In the genomic region with DNA sequence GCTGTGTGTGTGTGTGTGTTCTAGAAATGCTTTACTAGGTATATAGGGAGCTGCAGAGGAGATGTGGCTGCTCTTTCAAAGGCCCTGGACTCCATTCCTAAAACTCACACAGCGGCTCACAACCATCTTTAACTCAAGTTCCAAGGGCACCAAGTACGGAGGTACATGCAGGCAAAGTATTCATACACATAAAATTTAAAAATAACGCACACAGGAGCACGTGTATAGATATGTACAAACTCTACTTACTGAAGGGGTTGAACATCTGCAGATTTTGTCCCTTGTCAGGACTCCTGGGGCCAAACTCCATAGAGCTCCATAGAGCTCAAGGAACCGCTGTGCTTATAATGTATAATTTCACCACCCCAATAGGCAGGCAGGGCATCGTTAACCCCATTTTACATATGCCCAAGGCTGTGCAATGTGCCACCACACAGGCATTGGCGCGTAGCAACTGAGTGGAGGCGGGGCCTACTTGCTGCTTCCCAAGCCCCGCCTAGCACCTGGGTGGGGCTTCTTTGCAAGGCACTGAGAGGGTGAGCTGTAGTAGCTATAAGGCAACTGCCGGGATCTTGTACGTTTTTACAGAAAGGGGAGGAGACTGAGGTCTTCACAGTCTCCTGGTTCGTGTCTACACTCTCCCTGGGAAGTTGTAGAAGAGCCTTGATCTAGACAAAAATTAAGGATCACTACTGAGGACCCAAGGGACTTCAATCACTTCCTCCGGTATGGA, we compare ENCODE assay signal across 8 mouse cellular contexts.
A peak's percentile ranks its signal among the peaks of the same experiment; 100 is the strongest.
DNase-seq lines count a peak whose midpoint lies in the region; ATAC-seq and TF ChIP-seq lines count a peak whose summit lies in the region.

No protein-coding gene starts in this region.

- H3K4me3 ChIP-seq in thymus, adult 2 months (ENCODE audit: control insufficient read depth, insufficient read depth, low read length): no peak overlapping the region
- no peak overlapping the region for H3K4me3 ChIP-seq in midbrain, embryonic 12.5 days

- DNase-seq in adrenal gland, adult 2 months: peak; percentile 47
- DNase-seq in adrenal gland, postnatal 4 days (ENCODE audit: low spot score in 2 of 2): no peak
- peak; percentile 18 to 37 for DNase-seq in thymus, postnatal 10 days (ENCODE audit: low spot score in 2 of 2)
- DNase-seq in thymus, adult 2 months: no peak
- DNase-seq in kidney, postnatal 4 days: peak; percentile 59 to 73
- no peak for DNase-seq in adipocyte (ENCODE audit: low spot score)

- peak overlapping the region; percentile 44; the same call in 1 of the 2 replicates for H3K4me2 ChIP-seq in midbrain, embryonic 12.5 days (replicated peaks)

- H3K4me1 ChIP-seq in thymus, adult 2 months (replicated peaks; ENCODE audit: control insufficient read depth, insufficient read depth, low read length): peaks cover 7% of the 10 kb centered on the region
- peaks cover 26% of the 10 kb centered on the region for H3K4me1 ChIP-seq in midbrain, embryonic 12.5 days

- H3K27me3 ChIP-seq in thymus, adult 2 months (ENCODE audit: control insufficient read depth, insufficient read depth, low read length): no peaks in the 10 kb centered on the region
- H3K27me3 ChIP-seq in midbrain, embryonic 12.5 days: peaks cover 22% of the 10 kb centered on the region

- no peak for TF ChIP-seq POLR2A in thymus, adult 2 months (IDR thresholded peaks at IDR 0.05; ENCODE audit: control insufficient read depth, extremely low read depth, insufficient read depth, low read length, poor library complexity)

- H3K36me3 ChIP-seq in thymus, adult 2 months (ENCODE audit: control insufficient read depth, insufficient read depth, low read length): no peaks in the 10 kb centered on the region
- H3K36me3 ChIP-seq in midbrain, embryonic 12.5 days: no peaks in the 10 kb centered on the region

- WGBS in thymus, adult 2 months: 80% methylated on average over 14 of the region's 14 CpGs
- 21% methylated on average over 14 of the region's 14 CpGs for WGBS in midbrain, embryonic 12.5 days

- ATAC-seq in midbrain, embryonic 12.5 days (ENCODE audit: low FRiP score, low read depth): peak; percentile 46
- no peak for ATAC-seq in cerebellum, adult (ENCODE audit: insufficient number of reproducible peaks, low FRiP score, low TSS enrichment)

- H3K9ac ChIP-seq in midbrain, embryonic 12.5 days (replicated peaks): no peak overlapping the region

- H3K27ac ChIP-seq in thymus, adult 2 months (ENCODE audit: control insufficient read depth, insufficient read depth, low read length): no peak overlapping the region
- H3K27ac ChIP-seq in midbrain, embryonic 12.5 days (replicated peaks): no peak overlapping the region

- no peak for TF ChIP-seq CTCF in thymus, adult 2 months (IDR thresholded peaks at IDR 0.05; ENCODE audit: borderline replicate concordance, control insufficient read depth, extremely low read depth, insufficient read depth, low read length, poor library complexity)

- no peaks in the 10 kb centered on the region for H3K9me3 ChIP-seq in midbrain, embryonic 12.5 days

Comparison
In these comparisons a context has a peak if more than half of its experiments do, and no peak if none do; other contexts are left out.
1. DNase-seq: peak in adrenal gland, adult 2 months (single experiment), thymus, postnatal 10 days (2 of 2) and kidney, postnatal 4 days (2 of 2); none in adrenal gland, postnatal 4 days (0 of 2), thymus, adult 2 months (single experiment) and adipocyte (single experiment).